In genomic region chr17:34795633-34796032, GRCm38 (mm10) we compare ENCODE assay signal across 8 mouse cellular contexts. TPM values are rescaled to one million over a fixed set of nuclear protein-coding genes. Genes with fewer than 3 reads are reported as not detected.
A peak's percentile ranks its signal among the peaks of the same experiment; 100 is the strongest.
DNase-seq lines count a peak whose midpoint lies in the region; ATAC-seq and TF ChIP-seq lines count a peak whose summit lies in the region.

No protein-coding gene starts in this region.

- no peaks in the 10 kb centered on the region for H3K9me3 ChIP-seq in heart, embryonic 11.5 days (replicated peaks; ENCODE audit: control insufficient read depth, low read length)
- 0 out of 2 replicates have a peak, but pooled peaks cover 4% of the 10 kb centered on the region for H3K9me3 ChIP-seq in heart, postnatal 0 days (replicated peaks; ENCODE audit: control insufficient read depth, low read length)

- DNase-seq in heart, adult 18-20 months = peak; percentile 23 to 73
- DNase-seq in testis, postnatal 14 days (ENCODE audit: low spot score) = no peak
- DNase-seq in cerebellum, adult 18-20 months = peak; percentile 48 to 63
- no peak for DNase-seq in heart, postnatal 0 days (ENCODE audit: low spot score)
- DNase-seq in lung, postnatal 25 days (ENCODE audit: low spot score) = peak; percentile 19

- peak; percentile 57; the same call in 1 of the 2 replicates for TF ChIP-seq CTCF in testis, adult 2 months (IDR thresholded peaks at IDR 0.05; ENCODE audit: control insufficient read depth, insufficient read depth, insufficient replicate concordance, low read depth, low read length)
- peak; percentile 28 for TF ChIP-seq CTCF in heart, postnatal 0 days (IDR thresholded peaks at IDR 0.05; ENCODE audit: low read depth)

- H3K27me3 ChIP-seq in heart, embryonic 11.5 days (ENCODE audit: control insufficient read depth, insufficient read depth, low read length) = no peaks in the 10 kb centered on the region
- no peaks in the 10 kb centered on the region for H3K27me3 ChIP-seq in testis, adult 2 months (ENCODE audit: control insufficient read depth, insufficient read depth, low read length)
- no peaks in the 10 kb centered on the region for H3K27me3 ChIP-seq in heart, postnatal 0 days (ENCODE audit: control insufficient read depth, insufficient read depth, low read length)

- no peak overlapping the region for H3K9ac ChIP-seq in heart, embryonic 11.5 days (ENCODE audit: low read depth, low read length)
- no peak overlapping the region for H3K9ac ChIP-seq in heart, postnatal 0 days (replicated peaks; ENCODE audit: low read depth, low read length)

- WGBS in heart, embryonic 11.5 days (ENCODE audit: insufficient replicate concordance) = 52% methylated on average over 9 of the region's 9 CpGs
- WGBS in heart, postnatal 0 days = 56% methylated on average over 9 of the region's 9 CpGs

- no peak overlapping the region for H3K4me3 ChIP-seq in heart, embryonic 11.5 days (ENCODE audit: low read depth, low read length)
- H3K4me3 ChIP-seq in testis, adult 2 months (ENCODE audit: control insufficient read depth, low read depth, low read length) = no peak overlapping the region
- no peak overlapping the region for H3K4me3 ChIP-seq in heart, postnatal 0 days (ENCODE audit: low read depth, low read length)

- no peak overlapping the region for H3K27ac ChIP-seq in heart, embryonic 11.5 days (ENCODE audit: low read depth, low read length)
- no peak overlapping the region for H3K27ac ChIP-seq in testis, adult 2 months (ENCODE audit: control insufficient read depth, insufficient read depth, low read depth, low read length)
- H3K27ac ChIP-seq in heart, postnatal 0 days (ENCODE audit: low read depth) = no peak overlapping the region

- TF ChIP-seq EP300 in heart, postnatal 0 days (IDR thresholded peaks at IDR 0.05; ENCODE audit: low read depth) = no peak

- H3K4me1 ChIP-seq in heart, embryonic 11.5 days (ENCODE audit: control insufficient read depth, insufficient read depth, low read length) = no peaks in the 10 kb centered on the region
- no peaks in the 10 kb centered on the region for H3K4me1 ChIP-seq in testis, adult 2 months (ENCODE audit: control insufficient read depth, insufficient read depth, low read length)
- H3K4me1 ChIP-seq in heart, postnatal 0 days (ENCODE audit: control insufficient read depth, insufficient read depth) = no peaks in the 10 kb centered on the region

- H3K4me2 ChIP-seq in heart, embryonic 11.5 days = no peak overlapping the region
- no peak overlapping the region for H3K4me2 ChIP-seq in heart, postnatal 0 days (ENCODE audit: low read depth, low read length)

- ATAC-seq in heart, embryonic 11.5 days (replicated peaks; ENCODE audit: insufficient number of reproducible peaks, low FRiP score, low TSS enrichment) = no peak
- ATAC-seq in heart, postnatal 0 days (ENCODE audit: insufficient read depth, low read depth) = no peak
- ATAC-seq in frontal cortex, adult (ENCODE audit: low TSS enrichment) = no peak; the same call in 1 of the 2 replicates

- H3K36me3 ChIP-seq in heart, embryonic 11.5 days (ENCODE audit: control insufficient read depth, insufficient read depth, low read length) = no peaks in the 10 kb centered on the region
- no peaks in the 10 kb centered on the region for H3K36me3 ChIP-seq in testis, adult 2 months (ENCODE audit: control insufficient read depth, insufficient read depth, low read length)
- H3K36me3 ChIP-seq in heart, postnatal 0 days (replicated peaks; ENCODE audit: control insufficient read depth, insufficient read depth, low read length) = no peaks in the 10 kb centered on the region

- TF ChIP-seq POLR2A in testis, adult 2 months (IDR thresholded peaks at IDR 0.05; ENCODE audit: control insufficient read depth, low read depth, low read length) = no peak

RNA-seq across cellular contexts. Expression of gene Cyp21a1, which starts 8.7 kb away (rescaled TPM):
- not detected for total RNA-seq in heart, adult 18-20 months (2021)
- not detected in 2 replicates for polyA plus RNA-seq in heart, embryonic 11.5 days (2014; fragmentation: Nextera tagmentation; extraction: Ambion mirVana)
- polyA plus RNA-seq in testis, adult 2 months (2012; rRNA removed) = 1.1 and 1.4 TPM in 2 replicates
- total RNA-seq in heart, postnatal 0 days (2014; rRNA removed; ENCODE audit: low replicate concordance) = not detected in 2 replicates
- not detected in 2 replicates for polyA plus RNA-seq in heart, postnatal 0 days (2015; fragmentation: Nextera tagmentation; extraction: Ambion mirVana)

RNA-seq across cellular contexts. Expression of gene Stk19, which starts 41.1 kb away (rescaled TPM):
- total RNA-seq in heart, adult 18-20 months (2021) = 1 to 10 TPM; 8.5 to 9.5 TPM
- 15.7 and 17.8 TPM in 2 replicates for polyA plus RNA-seq in heart, embryonic 11.5 days (2014; fragmentation: Nextera tagmentation; extraction: Ambion mirVana)
- polyA plus RNA-seq in testis, adult 2 months (2012; rRNA removed) = 41.3 and 46.3 TPM in 2 replicates
- total RNA-seq in heart, postnatal 0 days (2014; rRNA removed; ENCODE audit: low replicate concordance) = 2.6 and 9.2 TPM in 2 replicates
- 20.5 and 20.7 TPM in 2 replicates for polyA plus RNA-seq in heart, postnatal 0 days (2015; fragmentation: Nextera tagmentation; extraction: Ambion mirVana)

RNA-seq across cellular contexts. Expression of gene Dxo, which starts 41.2 kb away (rescaled TPM):
- 10 to 100 TPM in 1 of 2 experiments, 1 to 10 TPM in 1; 9.8 to 13.3 TPM for total RNA-seq in heart, adult 18-20 months (2021)
- 37.3 and 38.7 TPM in 2 replicates for polyA plus RNA-seq in heart, embryonic 11.5 days (2014; fragmentation: Nextera tagmentation; extraction: Ambion mirVana)
- 51.3 and 61.0 TPM in 2 replicates for polyA plus RNA-seq in testis, adult 2 months (2012; rRNA removed)
- total RNA-seq in heart, postnatal 0 days (2014; rRNA removed; ENCODE audit: low replicate concordance) = 19.2 and 22.3 TPM in 2 replicates
- polyA plus RNA-seq in heart, postnatal 0 days (2015; fragmentation: Nextera tagmentation; extraction: Ambion mirVana) = 23.0 and 24.3 TPM in 2 replicates

RNA-seq across cellular contexts. Expression of gene C4b, which starts 52.0 kb away (rescaled TPM):
- total RNA-seq in heart, adult 18-20 months (2021) = 10 to 100 TPM; 14.4 to 25.5 TPM
- polyA plus RNA-seq in heart, embryonic 11.5 days (2014; fragmentation: Nextera tagmentation; extraction: Ambion mirVana) = not detected in 2 replicates
- polyA plus RNA-seq in testis, adult 2 months (2012; rRNA removed) = 15.0 and 17.6 TPM in 2 replicates
- 0.80 and 0.85 TPM in 2 replicates for total RNA-seq in heart, postnatal 0 days (2014; rRNA removed; ENCODE audit: low replicate concordance)
- polyA plus RNA-seq in heart, postnatal 0 days (2015; fragmentation: Nextera tagmentation; extraction: Ambion mirVana) = 0.88 and 0.93 TPM in 2 replicates

RNA-seq across cellular contexts. Expression of gene Skiv2l, which starts 54.4 kb away (rescaled TPM):
- total RNA-seq in heart, adult 18-20 months (2021) = 10 to 100 TPM; 20.5 to 21.0 TPM
- polyA plus RNA-seq in heart, embryonic 11.5 days (2014; fragmentation: Nextera tagmentation; extraction: Ambion mirVana) = 24.3 and 30.3 TPM in 2 replicates
- polyA plus RNA-seq in testis, adult 2 months (2012; rRNA removed) = 137 and 142 TPM in 2 replicates
- total RNA-seq in heart, postnatal 0 days (2014; rRNA removed; ENCODE audit: low replicate concordance) = 40.3 and 62.1 TPM in 2 replicates
- 15.9 and 18.7 TPM in 2 replicates for polyA plus RNA-seq in heart, postnatal 0 days (2015; fragmentation: Nextera tagmentation; extraction: Ambion mirVana)

Comparison
In these comparisons a context has a peak if more than half of its experiments do, and no peak if none do; other contexts are left out.
1. DNase-seq: peak in heart, adult 18-20 months (2 of 2), cerebellum, adult 18-20 months (2 of 2) and lung, postnatal 25 days (single experiment); none in testis, postnatal 14 days (single experiment) and heart, postnatal 0 days (single experiment).